Mouse (Mus musculus) myocyte (in vitro differentiated cells): ENCODE data around the gene Patl2. TPM values are rescaled to one million over a fixed set of nuclear protein-coding genes. Genes with fewer than 3 reads are reported as not detected.

Source experiments
- H3K27me3 ChIP-seq: one replicate; pipeline ENCODE4 v1.6.1; 2011; ENCODE audit not compliant: control insufficient read depth, insufficient read depth, insufficient read length
- H3K36me3 ChIP-seq: one replicate; pipeline ENCODE4 v1.6.1; 2011; ENCODE audit not compliant: control insufficient read depth, insufficient read depth
- H3K4me2 ChIP-seq: one replicate; pipeline ENCODE4 v1.6.1; 2011; ENCODE audit warnings: low read depth, control low read depth
- H3K4me3 ChIP-seq: one replicate; pipeline ENCODE4 v1.5.1; 2011; ENCODE audit warnings: mild to moderate bottlenecking, control low read depth, moderate library complexity
- H3K79me2 ChIP-seq: one replicate; pipeline ENCODE4 v1.6.1; 2011; ENCODE audit not compliant: control insufficient read depth, insufficient read depth
- H3ac ChIP-seq: one replicate; pipeline ENCODE4 v1.6.1; 2011; ENCODE audit not compliant: control insufficient read depth, insufficient read length
- CEBPB ChIP-seq: IDR thresholded peaks from 2 replicates; pipeline ENCODE4 v1.6.1; 2011; ENCODE audit warnings: mild to moderate bottlenecking, moderate library complexity; ENCODE audit not compliant: poor library complexity, insufficient read depth, severe bottlenecking
- E2F4 ChIP-seq: IDR thresholded peaks from one replicate; pipeline ENCODE4 v1.6.1; 2011; ENCODE audit warnings: mild to moderate bottlenecking, control low read depth, moderate library complexity; ENCODE audit not compliant: insufficient read depth
- MAX ChIP-seq: IDR thresholded peaks from one replicate; pipeline ENCODE4 v1.6.1; 2011; ENCODE audit warnings: low read depth, mild to moderate bottlenecking, control low read depth
- MYOD1 ChIP-seq, 3 experiments: IDR thresholded peaks; one replicate each; pipeline ENCODE4 v1.6.1; 2011; ENCODE audit warnings: control low read depth in 2 of 3, low read depth in 2 of 3, mild to moderate bottlenecking in 2 of 3, moderate library complexity in 1 of 3; ENCODE audit not compliant: insufficient read length in 2 of 3, control insufficient read depth in 1 of 3
- MYOG ChIP-seq, 3 experiments: IDR thresholded peaks; one replicate each; pipeline ENCODE4 v1.6.1; 2011; ENCODE audit warnings: control low read depth in 2 of 3, low read depth in 2 of 3, mild to moderate bottlenecking in 2 of 3; ENCODE audit not compliant: insufficient read length in 2 of 3, control insufficient read depth in 1 of 3, insufficient read depth in 1 of 3
- POLR2A ChIP-seq: IDR thresholded peaks from one replicate; pipeline ENCODE4 v1.6.1; 2011; ENCODE audit warnings: low read depth, mild to moderate bottlenecking, control low read depth, moderate library complexity; ENCODE audit not compliant: insufficient read length
- POLR2AphosphoS2 ChIP-seq: IDR thresholded peaks from one replicate; pipeline ENCODE4 v1.6.1; 2011; ENCODE audit warnings: low read depth, control low read depth; ENCODE audit not compliant: insufficient read length
- REST ChIP-seq: IDR thresholded peaks from one replicate; pipeline ENCODE4 v1.6.1; 2011; ENCODE audit warnings: mild to moderate bottlenecking, control low read depth, moderate library complexity; ENCODE audit not compliant: insufficient read depth, insufficient read length
- SRF ChIP-seq: IDR thresholded peaks from one replicate; pipeline ENCODE4 v1.6.1; 2011; ENCODE audit warnings: low read depth; ENCODE audit not compliant: control insufficient read depth, insufficient read length
- TCF12 ChIP-seq: IDR thresholded peaks from one replicate; pipeline ENCODE4 v1.6.1; 2011; ENCODE audit warnings: mild to moderate bottlenecking, control low read depth; ENCODE audit not compliant: poor library complexity, insufficient read depth, severe bottlenecking
- TCF3 ChIP-seq: IDR thresholded peaks from one replicate; pipeline ENCODE4 v1.6.1; 2011; ENCODE audit warnings: low read depth, control low read depth; ENCODE audit not compliant: insufficient read length
- USF1 ChIP-seq: IDR thresholded peaks from one replicate; pipeline ENCODE4 v1.6.1; 2011; ENCODE audit warnings: low read depth, mild to moderate bottlenecking, control low read depth, moderate library complexity
- polyA plus RNA-seq: library from polyadenylated mRNA; unstranded; fragments of >200 nt; fragmentation: generic; extraction: Trizol; gene quantifications from one replicate; pipeline ENCODE4 v1.2.1, GENCODE M21; 2012; ENCODE audit warnings: missing spikeins

Patl2 gene
- polyA plus RNA-seq, 1 experiment, result 0.07 TPM

DNA sequence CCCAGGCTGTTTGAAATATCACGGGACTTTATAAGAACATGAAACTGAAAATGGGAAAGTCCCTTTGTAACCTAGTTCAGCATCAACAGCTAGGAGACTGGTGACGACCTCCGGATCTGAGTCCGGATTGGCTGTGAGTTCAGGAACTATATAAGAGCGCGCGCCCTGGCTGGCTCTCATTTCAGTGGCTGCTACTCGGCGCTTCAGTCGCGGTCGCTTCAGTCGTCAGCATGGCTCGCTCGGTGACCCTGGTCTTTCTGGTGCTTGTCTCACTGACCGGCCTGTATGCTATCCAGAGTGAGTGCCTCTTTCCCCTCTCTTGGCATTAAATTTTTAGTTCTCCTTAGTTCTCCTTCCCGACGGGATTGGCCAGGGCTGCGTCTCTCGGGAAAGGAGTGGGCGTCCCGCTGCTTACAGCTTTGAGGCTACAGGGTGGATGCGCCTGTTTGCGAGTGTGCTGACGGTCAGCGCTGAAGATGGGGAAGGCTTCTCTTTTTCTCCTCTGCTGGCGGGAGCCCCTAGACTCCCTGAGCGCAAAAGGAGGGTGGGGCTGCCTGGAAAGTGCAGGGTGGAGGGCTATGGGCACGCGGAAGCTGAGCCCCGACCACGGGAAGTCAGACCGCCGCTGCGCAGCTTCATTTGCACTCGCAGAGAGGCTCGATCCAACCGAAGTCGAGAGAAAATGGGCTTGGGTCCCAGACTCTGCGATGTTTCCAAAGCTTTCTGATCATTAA is 38.3 kb downstream of the Patl2 start, which contains the start of gene B2m:
TSS of gene B2m (plus strand) at position 179 of the 734 bp plus-strand sequence.
- H3K4me3 ChIP-seq, result peak within 1 kb of the TSS; percentile 91
- peaks cover 11% of the 10 kb centered on the region for H3K36me3 ChIP-seq
- peak within 1 kb of the TSS; percentile 93 for H3ac ChIP-seq
- peak; percentile 100 for TF ChIP-seq POLR2AphosphoS2
- no peak for TF ChIP-seq MYOG (IDR thresholded peaks at IDR 0.05; ENCODE audit: control insufficient read depth in 1 of 3, insufficient read depth in 1 of 3, insufficient read length in 2 of 3, low read depth in 2 of 3)
- peak; percentile 3 for TF ChIP-seq REST
- peak; percentile 98 for TF ChIP-seq POLR2A
- TF ChIP-seq MAX, result no peak
- TF ChIP-seq USF1, result no peak
- TF ChIP-seq SRF, result no peak
- H3K27me3 ChIP-seq, result no peaks in the 10 kb centered on the region
- H3K4me2 ChIP-seq, result peak within 1 kb of the TSS; percentile 93
- H3K79me2 ChIP-seq, result peaks cover 39% of the 10 kb centered on the region

DNA sequence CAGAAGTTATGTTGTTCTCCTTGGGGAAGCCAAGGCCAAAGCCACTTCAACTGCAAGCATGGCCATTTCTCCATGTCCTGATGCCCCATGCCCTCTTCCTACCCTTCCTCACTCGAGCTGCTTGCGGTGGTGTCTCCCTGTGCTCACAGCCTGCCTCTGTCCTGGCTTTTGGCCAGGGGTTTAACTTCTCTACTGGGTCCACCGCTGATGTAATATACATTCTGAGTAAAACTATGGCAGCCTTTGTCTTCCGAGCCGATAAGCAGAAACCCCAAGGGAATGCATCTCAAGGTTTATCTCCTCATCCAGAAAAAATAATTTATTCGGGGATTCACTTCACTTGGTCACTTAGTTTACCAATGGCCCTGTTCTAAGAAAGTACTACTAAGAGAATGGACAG is 39.3 kb downstream of the Patl2 start:
- H3K27me3 ChIP-seq, result no peaks in the 10 kb centered on the region
- H3K4me3 ChIP-seq, result peak overlapping the region; percentile 91
- peaks cover 39% of the 10 kb centered on the region for H3K79me2 ChIP-seq
- no peak overlapping the region for H3ac ChIP-seq
- peak overlapping the region; percentile 80 for H3K4me2 ChIP-seq
- TF ChIP-seq REST (no peak), POLR2AphosphoS2 (no peak), E2F4 (no peak)
- peaks cover 5% of the 10 kb centered on the region for H3K36me3 ChIP-seq

DNA sequence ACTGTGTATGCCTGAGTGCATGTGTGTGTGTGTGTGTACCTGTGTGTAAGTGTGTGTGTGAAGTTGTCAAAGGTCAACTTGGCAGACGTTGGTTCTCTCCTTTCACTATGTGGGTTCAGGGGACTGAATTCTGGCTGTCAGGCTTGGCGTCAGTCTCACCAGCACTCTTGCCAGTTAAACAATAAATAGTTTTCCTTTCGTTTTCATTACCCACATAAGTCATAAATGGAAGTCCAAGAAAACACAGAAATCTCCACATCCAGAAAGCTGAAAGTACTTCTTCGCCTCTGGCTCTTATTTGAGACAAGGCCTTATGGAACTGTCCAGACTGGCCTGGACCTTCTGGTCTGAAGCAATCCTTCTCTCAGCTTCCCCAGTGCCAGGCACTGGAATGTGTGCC is 40.2 kb downstream of the Patl2 start:
- H3K4me2 ChIP-seq, result peak overlapping the region; percentile 34
- no peak overlapping the region for H3ac ChIP-seq

DNA sequence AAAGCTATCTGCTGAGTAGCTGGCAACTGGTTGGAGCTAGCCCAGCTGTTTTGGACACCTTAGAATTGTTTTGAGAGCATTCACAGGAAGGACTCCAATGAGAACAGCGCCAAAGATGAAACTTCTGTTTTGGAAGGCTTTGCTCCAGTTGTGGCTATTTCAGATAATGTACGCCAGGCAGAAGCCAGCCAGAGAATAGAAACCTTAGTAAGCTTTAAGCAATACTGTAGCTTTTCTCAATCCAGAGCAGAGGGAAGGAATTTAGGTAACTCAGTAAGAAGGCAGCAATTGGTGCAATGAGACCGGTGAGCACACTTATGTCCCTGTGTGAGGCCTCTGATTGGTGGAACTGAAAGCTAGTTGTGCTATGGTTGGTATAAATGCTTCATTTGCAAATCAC is 42.9 kb downstream of the Patl2 start:
- H3K4me3 ChIP-seq, result no peak overlapping the region

More for the DNA sequence above, 40.2 kb downstream of the Patl2 start:
- Histone ChIP-seq H3K36me3 (no peaks in the 10 kb centered on the region), H3K79me2 (peaks cover 31% of the 10 kb centered on the region), H3K4me3 (no peak overlapping the region), H3K27me3 (no peaks in the 10 kb centered on the region)
- TF ChIP-seq MYOG (IDR thresholded peaks at IDR 0.05; ENCODE audit: control insufficient read depth in 1 of 3, insufficient read depth in 1 of 3, insufficient read length in 2 of 3, low read depth in 2 of 3), result no peak
- TF ChIP-seq POLR2AphosphoS2, result no peak

DNA sequence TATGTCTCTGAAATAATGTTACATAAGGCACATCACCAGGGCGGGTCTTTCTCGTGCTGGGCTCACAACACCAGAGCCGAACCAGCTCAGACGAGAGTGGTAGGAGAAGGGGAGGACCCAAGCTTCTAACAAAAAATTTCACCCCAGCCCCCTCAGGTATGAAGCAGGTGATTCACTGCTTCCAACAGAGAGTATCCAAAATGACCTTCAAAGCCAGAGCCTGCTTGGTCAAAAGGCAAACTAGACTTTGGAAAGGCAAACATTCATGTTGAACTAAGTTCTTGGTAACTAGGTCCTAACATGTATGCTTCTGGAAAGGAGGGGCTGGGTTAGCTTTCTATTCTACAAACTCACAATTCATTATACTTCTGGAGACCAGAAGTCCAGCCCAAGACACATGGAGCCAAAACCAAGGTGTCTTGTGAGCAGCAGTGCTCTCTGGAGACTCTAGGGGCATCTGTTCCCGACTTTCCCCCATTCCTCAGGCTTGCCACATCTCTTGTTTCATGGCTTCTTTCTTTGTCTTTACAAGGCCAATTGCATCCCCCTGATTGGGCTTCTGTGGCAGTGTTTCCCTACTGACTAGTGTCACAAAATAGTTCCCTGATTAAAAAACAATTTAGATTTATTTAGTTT is 44.5 kb downstream of the Patl2 start:
- no peak for TF ChIP-seq REST
- no peak for TF ChIP-seq E2F4
- TF ChIP-seq USF1, result no peak
- TF ChIP-seq MAX, result no peak
- TF ChIP-seq MYOG (IDR thresholded peaks at IDR 0.05; ENCODE audit: control insufficient read depth in 1 of 3, insufficient read depth in 1 of 3, insufficient read length in 2 of 3, low read depth in 2 of 3), result no peak
- no peak for TF ChIP-seq MYOD1 (IDR thresholded peaks at IDR 0.05; ENCODE audit: control insufficient read depth in 1 of 3, insufficient read length in 2 of 3, low read depth in 2 of 3)
- TF ChIP-seq CEBPB, result no peak
- no peak for TF ChIP-seq SRF
- no peak for TF ChIP-seq POLR2A
- no peak for TF ChIP-seq TCF12
- no peak for TF ChIP-seq TCF3
- no peak for TF ChIP-seq POLR2AphosphoS2
- H3K27me3 ChIP-seq, result no peaks in the 10 kb centered on the region

More for the DNA sequence above, 42.9 kb downstream of the Patl2 start:
- H3K36me3 ChIP-seq, result no peaks in the 10 kb centered on the region
- H3K4me2 ChIP-seq, result no peak overlapping the region
- no peak for TF ChIP-seq MYOG (IDR thresholded peaks at IDR 0.05; ENCODE audit: control insufficient read depth in 1 of 3, insufficient read depth in 1 of 3, insufficient read length in 2 of 3, low read depth in 2 of 3)
- TF ChIP-seq TCF12, result no peak
- no peak for TF ChIP-seq E2F4
- TF ChIP-seq POLR2AphosphoS2, result no peak
- TF ChIP-seq USF1, result no peak
- no peak for TF ChIP-seq SRF
- no peak for TF ChIP-seq POLR2A
- TF ChIP-seq TCF3, result no peak
- TF ChIP-seq REST, result no peak
- TF ChIP-seq MAX, result no peak
- no peak for TF ChIP-seq MYOD1 (IDR thresholded peaks at IDR 0.05; ENCODE audit: control insufficient read depth in 1 of 3, insufficient read length in 2 of 3, low read depth in 2 of 3)
- no peak for TF ChIP-seq CEBPB
- H3K79me2 ChIP-seq, result peaks cover 5% of the 10 kb centered on the region
- no peak overlapping the region for H3ac ChIP-seq
- no peaks in the 10 kb centered on the region for H3K27me3 ChIP-seq

More for the DNA sequence above, 44.5 kb downstream of the Patl2 start:
- no peak overlapping the region for H3K4me3 ChIP-seq
- H3K36me3 ChIP-seq, result no peaks in the 10 kb centered on the region
- H3K4me2 ChIP-seq, result no peak overlapping the region
- no peak overlapping the region for H3ac ChIP-seq
- H3K79me2 ChIP-seq, result no peaks in the 10 kb centered on the region
